Mouse (Mus musculus): ENCODE data around the gene Abhd17c. TPM values are rescaled to one million over a fixed set of nuclear protein-coding genes. Genes with fewer than 3 reads are reported as not detected.

The Abhd17c gene
- total and polyA plus RNA-seq, 3 experiments: 33.5 to 55.7 TPM; not detected in 1

DNA sequence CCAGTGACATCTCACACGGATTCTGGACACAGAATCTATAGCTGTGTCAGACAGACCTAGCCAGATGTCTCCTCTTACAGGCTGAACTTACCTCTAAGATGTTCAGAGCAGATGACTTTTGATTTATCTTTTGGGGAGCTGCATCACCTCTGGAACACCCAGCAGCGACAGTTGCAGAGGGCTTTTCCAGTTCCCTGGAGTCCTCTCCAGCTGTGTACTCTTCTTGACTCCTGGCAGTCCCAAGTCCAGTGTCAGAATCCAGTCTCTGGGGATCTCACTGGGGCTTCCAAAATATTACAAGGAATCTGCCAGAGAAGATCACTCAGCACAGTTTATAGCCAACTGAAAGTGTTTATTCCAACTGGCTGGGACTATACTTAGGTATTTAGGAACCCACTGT lies 12.7 kb upstream of the Abhd17c start:
- no peak for DNase-seq (ENCODE audit: low read depth, low spot score)
- Histone ChIP-seq H3K4me1 (ENCODE audit: control insufficient read depth in 1 of 2, insufficient read depth in 2 of 2, low read length in 2 of 2) (peaks cover 0 to 28% of the 10 kb centered on the region in 2 experiments), H3K27ac (ENCODE audit: control insufficient read depth, low read depth, low read length) (no peak overlapping the region), H3K27me3 (ENCODE audit: control insufficient read depth in 1 of 2, insufficient read depth in 2 of 2, low read length in 2 of 2) (no peaks in the 10 kb centered on the region), H3K36me3 (ENCODE audit: control insufficient read depth in 1 of 2, insufficient read depth in 2 of 2, low read length in 2 of 2) (peaks cover 0 to 33% of the 10 kb centered on the region in 2 experiments; a peak in 2 of 4 replicates), H3K9me3 (replicated peaks; ENCODE audit: insufficient read depth, low read length) (no peaks in the 10 kb centered on the region), H3K79me2 (ENCODE audit: control insufficient read depth, insufficient read depth, low read length, poor library complexity) (no peaks in the 10 kb centered on the region), H3K9ac (ENCODE audit: control insufficient read depth, low read depth, low read length, poor library complexity, severe bottlenecking) (no peak overlapping the region), H3K4me3 (ENCODE audit: control insufficient read depth in 1 of 2, insufficient read depth in 1 of 2, low read depth in 2 of 2, low read length in 2 of 2) (no peak overlapping the region)
- TF ChIP-seq RCOR1 (IDR thresholded peaks at IDR 0.05; ENCODE audit: low read depth, low read length): no peak
- TF ChIP-seq MXI1 (IDR thresholded peaks at IDR 0.05; ENCODE audit: low read depth, low read length): no peak
- TF ChIP-seq CHD1 (IDR thresholded peaks at IDR 0.05; ENCODE audit: low read depth, low read length): no peak
- no peak for TF ChIP-seq TBP (IDR thresholded peaks at IDR 0.05; ENCODE audit: low read depth, low read length)
- TF ChIP-seq MYC (IDR thresholded peaks at IDR 0.05; ENCODE audit: low read depth, low read length): no peak
- TF ChIP-seq MEF2A (IDR thresholded peaks at IDR 0.05; ENCODE audit: extremely low read depth, insufficient replicate concordance, low read depth, low read length, poor library complexity, severe bottlenecking): no peak
- TF ChIP-seq MYB (IDR thresholded peaks at IDR 0.05; ENCODE audit: low read depth, low read length): no peak
- no peak for TF ChIP-seq MAFK (IDR thresholded peaks at IDR 0.05; ENCODE audit: borderline replicate concordance, low read depth, low read length)
- TF ChIP-seq SMC3 (IDR thresholded peaks at IDR 0.05; ENCODE audit: low read depth, low read length): no peak
- no peak for TF ChIP-seq USF1 (IDR thresholded peaks at IDR 0.05; ENCODE audit: low read depth, low read length)
- no peak for TF ChIP-seq ZKSCAN1 (IDR thresholded peaks at IDR 0.05; ENCODE audit: low read depth, low read length)
- TF ChIP-seq SIN3A (IDR thresholded peaks at IDR 0.05; ENCODE audit: low read length): no peak

DNA sequence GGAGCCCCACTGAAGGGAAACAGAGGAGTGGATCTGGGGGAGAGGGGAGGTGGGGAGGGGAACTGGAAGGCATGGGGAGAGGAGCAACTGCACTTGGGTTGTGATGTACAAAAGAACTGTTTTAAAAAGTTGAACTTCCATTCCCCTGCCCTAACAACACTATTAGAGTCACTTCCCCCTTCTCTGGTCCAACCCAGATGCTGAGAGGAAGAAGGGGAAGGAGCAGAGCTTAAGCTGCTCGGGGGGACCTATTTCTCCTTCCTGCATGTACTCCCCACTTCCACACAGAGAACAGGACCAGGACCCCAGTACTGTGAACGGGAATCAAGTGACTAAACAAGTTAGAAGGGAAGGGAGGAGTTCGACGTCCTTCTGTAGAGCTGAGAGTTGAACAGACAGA lies 11.9 kb upstream of the Abhd17c start:
- Histone ChIP-seq H3K9me3 (replicated peaks; ENCODE audit: insufficient read depth, low read length) (no peaks in the 10 kb centered on the region), H3K36me3 (ENCODE audit: control insufficient read depth in 1 of 2, insufficient read depth in 2 of 2, low read length in 2 of 2) (peaks cover 0 to 30% of the 10 kb centered on the region in 2 experiments; a peak in 2 of 4 replicates), H3K79me2 (ENCODE audit: control insufficient read depth, insufficient read depth, low read length, poor library complexity) (no peaks in the 10 kb centered on the region), H3K27me3 (ENCODE audit: control insufficient read depth in 1 of 2, insufficient read depth in 2 of 2, low read length in 2 of 2) (no peaks in the 10 kb centered on the region), H3K9ac (ENCODE audit: control insufficient read depth, low read depth, low read length, poor library complexity, severe bottlenecking) (no peak overlapping the region), H3K27ac (ENCODE audit: control insufficient read depth, low read depth, low read length) (no peak overlapping the region), H3K4me3 (ENCODE audit: control insufficient read depth in 1 of 2, insufficient read depth in 1 of 2, low read depth in 2 of 2, low read length in 2 of 2) (no peak overlapping the region), H3K4me1 (ENCODE audit: control insufficient read depth in 1 of 2, insufficient read depth in 2 of 2, low read length in 2 of 2) (peaks cover 0 to 25% of the 10 kb centered on the region in 2 experiments)
- peak; percentile 55 for DNase-seq (ENCODE audit: low read depth, low spot score)
- TF ChIP-seq POLR2AphosphoS5 (IDR thresholded peaks at IDR 0.05; ENCODE audit: borderline replicate concordance, low read depth, low read length) (no peak), MEF2A (IDR thresholded peaks at IDR 0.05; ENCODE audit: extremely low read depth, insufficient replicate concordance, low read depth, low read length, poor library complexity, severe bottlenecking) (no peak), MAZ (IDR thresholded peaks at IDR 0.05; ENCODE audit: low read depth, low read length) (no peak), POLR2A (IDR thresholded peaks at IDR 0.05; ENCODE audit: control insufficient read depth in 1 of 2, insufficient read depth in 1 of 2, low read depth in 1 of 2, low read length in 2 of 2, poor library complexity in 1 of 2) (no peak), USF2 (IDR thresholded peaks at IDR 0.05; ENCODE audit: borderline replicate concordance in 1 of 2, insufficient read depth in 1 of 2, low read depth in 1 of 2, low read length in 2 of 2) (no peak), MAFK (IDR thresholded peaks at IDR 0.05; ENCODE audit: borderline replicate concordance, low read depth, low read length) (no peak), MXI1 (IDR thresholded peaks at IDR 0.05; ENCODE audit: low read depth, low read length) (no peak), TBP (IDR thresholded peaks at IDR 0.05; ENCODE audit: low read depth, low read length) (no peak), ELF1 (IDR thresholded peaks at IDR 0.05; ENCODE audit: low read depth, low read length) (no peak)

Data from MEL (cell line).